Mouse (Mus musculus): ENCODE measurements around the gene Dtnb. TPM values are rescaled to one million over a fixed set of nuclear protein-coding genes. Genes with fewer than 3 reads are reported as not detected.

Gene Dtnb
- polyA plus RNA-seq, 1 experiment from 2014 or later: 36.0 TPM

DNA sequence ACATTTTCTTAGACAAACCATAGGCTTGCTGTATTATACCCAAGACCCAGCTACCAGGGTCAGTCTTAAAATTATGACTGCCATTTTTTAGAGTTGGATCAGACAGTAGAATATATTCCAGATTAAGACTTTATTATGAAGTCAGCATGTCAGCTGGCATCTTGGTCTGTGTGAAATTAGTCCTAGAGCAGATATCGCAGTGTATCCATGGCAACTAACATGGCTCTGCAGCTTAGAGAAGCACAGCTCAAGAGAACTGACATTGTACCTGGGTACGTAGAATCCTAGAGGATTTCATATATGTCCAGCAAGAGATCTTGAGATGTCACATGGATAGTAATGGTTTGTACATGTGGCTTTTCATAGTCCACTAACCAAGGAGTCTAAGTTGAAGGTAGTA lies 148.3 kb downstream of the Dtnb start:
- no peaks in the 10 kb centered on the region for H3K27me3 ChIP-seq (ENCODE audit: control insufficient read depth, insufficient read depth, low read length)
- H3K4me3 ChIP-seq (ENCODE audit: low read depth, low read length): no peak overlapping the region
- H3K9me3 ChIP-seq (ENCODE audit: control insufficient read depth, low read length): no peaks in the 10 kb centered on the region
- H3K36me3 ChIP-seq (ENCODE audit: control insufficient read depth, insufficient read depth, low read length): no peaks in the 10 kb centered on the region
- no peak overlapping the region for H3K4me2 ChIP-seq (replicated peaks; ENCODE audit: low read depth, low read length)
- no peaks in the 10 kb centered on the region for H3K4me1 ChIP-seq (replicated peaks; ENCODE audit: control insufficient read depth, insufficient read depth, low read length)
- 97% methylated on average over 2 of the region's 2 CpGs for WGBS
- ATAC-seq (ENCODE audit: low FRiP score): no peak
- no peak overlapping the region for H3K9ac ChIP-seq (ENCODE audit: low read depth, low read length)
- no peak overlapping the region for H3K27ac ChIP-seq (ENCODE audit: low read depth, low read length)
- no peak for DNase-seq (ENCODE audit: low spot score)

DNA sequence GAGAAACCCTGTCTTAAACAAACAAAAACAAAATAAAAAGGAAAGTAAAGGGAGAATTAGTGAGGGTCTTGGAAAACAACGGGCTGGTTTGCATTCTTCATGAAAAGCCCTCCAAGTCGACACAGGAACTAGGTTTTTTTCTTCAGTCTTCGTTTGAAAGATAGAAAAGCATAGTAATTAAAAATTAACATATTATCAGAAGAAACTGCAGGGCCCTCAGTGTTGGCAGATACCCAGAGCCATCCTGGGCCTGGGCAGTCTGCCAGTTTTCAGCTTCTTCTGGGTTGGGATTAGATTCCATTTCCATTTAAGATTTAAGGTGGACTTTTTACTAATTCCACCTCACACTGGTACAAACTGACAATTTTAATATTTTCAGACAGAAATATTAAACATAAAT lies 151.6 kb downstream of the Dtnb start:
- Histone ChIP-seq H3K4me3 (ENCODE audit: low read depth, low read length) (no peak overlapping the region), H3K9ac (ENCODE audit: low read depth, low read length) (no peak overlapping the region), H3K27ac (ENCODE audit: low read depth, low read length) (no peak overlapping the region), H3K36me3 (ENCODE audit: control insufficient read depth, insufficient read depth, low read length) (no peaks in the 10 kb centered on the region), H3K9me3 (ENCODE audit: control insufficient read depth, low read length) (no peaks in the 10 kb centered on the region), H3K4me2 (replicated peaks; ENCODE audit: low read depth, low read length) (no peak overlapping the region), H3K4me1 (replicated peaks; ENCODE audit: control insufficient read depth, insufficient read depth, low read length) (no peaks in the 10 kb centered on the region), H3K27me3 (ENCODE audit: control insufficient read depth, insufficient read depth, low read length) (no peaks in the 10 kb centered on the region)
- WGBS: 77% methylated on average over 3 of the region's 3 CpGs
- no peak for DNase-seq (ENCODE audit: low spot score)
- no peak for ATAC-seq (ENCODE audit: low FRiP score)

DNA sequence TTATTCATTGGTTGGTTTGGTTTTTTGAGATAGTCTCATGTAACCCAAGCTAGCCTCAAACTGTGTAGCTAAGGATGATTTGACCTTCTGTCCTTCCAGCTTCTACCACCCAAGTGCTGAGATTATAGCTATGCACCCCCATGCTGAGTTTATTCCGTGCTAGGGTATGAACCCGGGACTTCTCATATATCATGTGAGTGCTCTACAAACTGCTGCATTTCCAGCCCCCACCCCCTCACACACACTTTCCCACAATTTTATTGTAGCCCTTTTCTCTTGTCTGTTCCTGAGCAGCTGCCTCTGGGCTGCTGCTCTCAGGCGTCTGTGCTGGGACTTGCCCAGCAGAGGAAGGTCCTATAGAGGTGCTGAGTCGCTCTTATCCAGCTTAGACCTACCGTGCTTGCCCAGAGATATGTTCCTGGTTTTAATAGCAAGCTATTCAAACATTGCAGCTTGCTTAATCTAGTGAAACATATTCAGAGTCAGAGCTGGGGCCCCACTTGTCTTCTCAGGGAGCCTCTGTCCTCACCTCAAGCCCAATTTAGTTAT lies 152.7 kb downstream of the Dtnb start:
- no peaks in the 10 kb centered on the region for H3K9me3 ChIP-seq (ENCODE audit: control insufficient read depth, low read length)
- H3K27me3 ChIP-seq (ENCODE audit: control insufficient read depth, insufficient read depth, low read length): no peaks in the 10 kb centered on the region
- 62% methylated on average over 5 of the region's 5 CpGs for WGBS
- H3K9ac ChIP-seq (ENCODE audit: low read depth, low read length): no peak overlapping the region
- DNase-seq (ENCODE audit: low spot score) (no peak), ATAC-seq (ENCODE audit: low FRiP score) (no peak)
- no peaks in the 10 kb centered on the region for H3K4me1 ChIP-seq (replicated peaks; ENCODE audit: control insufficient read depth, insufficient read depth, low read length)
- H3K36me3 ChIP-seq (ENCODE audit: control insufficient read depth, insufficient read depth, low read length): no peaks in the 10 kb centered on the region
- H3K4me2 ChIP-seq (replicated peaks; ENCODE audit: low read depth, low read length): no peak overlapping the region
- no peak overlapping the region for H3K27ac ChIP-seq (ENCODE audit: low read depth, low read length)
- H3K4me3 ChIP-seq (ENCODE audit: low read depth, low read length): no peak overlapping the region

DNA sequence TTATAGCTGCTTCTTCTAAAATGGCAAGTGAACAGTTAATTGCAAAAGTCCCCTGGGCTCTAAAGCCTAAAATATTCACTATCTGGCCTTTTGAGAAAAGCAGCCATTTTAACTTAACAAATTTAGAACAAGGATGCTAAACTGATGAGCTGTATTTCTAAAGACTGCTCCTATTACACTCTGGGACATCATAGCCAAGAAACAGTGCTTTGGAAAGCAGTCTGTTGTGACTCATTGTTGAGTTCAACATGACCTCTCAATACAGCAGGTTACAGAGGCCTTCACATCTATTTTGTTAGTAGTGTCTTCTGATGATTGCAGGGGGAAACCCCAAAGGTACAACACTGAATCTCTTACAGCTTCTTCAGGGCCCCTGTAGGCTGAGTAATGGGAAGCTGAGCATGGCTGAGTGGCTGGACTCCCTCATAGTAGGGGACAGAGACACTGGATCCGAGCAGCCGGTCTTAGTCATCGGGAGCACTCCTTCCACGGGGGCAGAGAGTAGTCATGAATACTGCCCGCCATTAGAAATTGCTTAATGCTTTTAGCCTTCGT lies 157.4 kb downstream of the Dtnb start:
- Histone ChIP-seq H3K27me3 (ENCODE audit: control insufficient read depth, insufficient read depth, low read length) (no peaks in the 10 kb centered on the region), H3K36me3 (ENCODE audit: control insufficient read depth, insufficient read depth, low read length) (no peaks in the 10 kb centered on the region), H3K4me2 (replicated peaks; ENCODE audit: low read depth, low read length) (no peak overlapping the region), H3K4me3 (ENCODE audit: low read depth, low read length) (no peak overlapping the region), H3K27ac (ENCODE audit: low read depth, low read length) (no peak overlapping the region), H3K4me1 (replicated peaks; ENCODE audit: control insufficient read depth, insufficient read depth, low read length) (no peaks in the 10 kb centered on the region), H3K9me3 (ENCODE audit: control insufficient read depth, low read length) (no peaks in the 10 kb centered on the region), H3K9ac (ENCODE audit: low read depth, low read length) (no peak overlapping the region)
- DNase-seq (ENCODE audit: low spot score) (no peak), ATAC-seq (ENCODE audit: low FRiP score) (no peak)
- 85% methylated on average over 6 of the region's 6 CpGs for WGBS

DNA sequence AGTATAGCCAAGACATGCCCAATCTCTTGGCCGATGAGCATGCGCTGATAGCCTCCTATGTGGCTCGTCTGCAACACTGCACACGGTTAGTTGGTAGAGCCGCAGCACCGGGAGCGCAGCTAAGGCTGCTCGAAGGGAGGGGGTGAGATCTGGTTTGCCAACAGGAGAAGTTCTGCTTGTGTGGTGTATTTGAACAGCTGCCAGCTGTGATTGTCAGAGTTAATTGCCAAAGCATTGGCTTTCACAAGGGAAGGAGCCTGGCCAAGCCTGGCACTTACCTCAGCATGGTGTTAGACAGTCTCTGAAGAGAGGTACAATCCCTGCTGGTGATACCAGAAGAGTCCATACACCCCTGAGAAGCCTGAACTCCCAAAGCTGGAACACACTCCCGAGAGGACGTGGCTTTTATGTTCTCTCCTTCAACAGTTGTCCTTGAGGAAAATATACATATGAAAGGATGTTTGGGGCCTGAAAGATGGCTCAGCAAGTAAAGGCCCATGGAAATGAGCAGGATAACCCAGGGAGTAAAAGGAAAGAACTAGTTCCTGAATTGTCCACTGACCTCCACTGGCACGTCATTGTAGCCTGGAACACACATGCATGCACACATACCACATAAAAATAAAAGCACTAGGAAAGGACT lies 160.6 kb downstream of the Dtnb start:
- no peak for DNase-seq (ENCODE audit: low spot score)
- H3K9ac ChIP-seq (ENCODE audit: low read depth, low read length): no peak overlapping the region

DNA sequence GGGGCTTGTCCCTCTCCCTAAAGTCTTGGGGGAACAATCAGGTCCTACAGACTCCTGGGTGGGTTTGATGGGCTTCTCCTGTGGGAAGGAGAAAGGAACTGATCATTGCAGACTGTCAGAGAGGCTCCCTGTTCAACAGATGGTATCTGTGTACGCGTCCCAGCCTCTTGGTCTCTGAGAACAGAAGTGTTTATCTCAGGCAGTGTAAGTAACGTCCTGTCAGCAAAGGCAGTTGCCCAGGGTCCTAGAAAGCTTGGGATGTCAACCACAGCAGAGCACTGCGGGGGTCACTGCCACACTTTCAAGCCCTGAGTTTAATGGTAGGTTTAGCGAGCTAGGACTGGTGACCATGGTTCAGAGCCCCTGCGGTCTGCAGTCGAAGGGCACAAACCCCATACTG lies 161.1 kb downstream of the Dtnb start:
- H3K4me1 ChIP-seq (replicated peaks; ENCODE audit: control insufficient read depth, insufficient read depth, low read length): no peaks in the 10 kb centered on the region
- H3K9ac ChIP-seq (ENCODE audit: low read depth, low read length): no peak overlapping the region
- WGBS: 79% methylated on average over 7 of the region's 7 CpGs
- H3K4me2 ChIP-seq (replicated peaks; ENCODE audit: low read depth, low read length): no peak overlapping the region
- H3K27ac ChIP-seq (ENCODE audit: low read depth, low read length): no peak overlapping the region
- H3K36me3 ChIP-seq (ENCODE audit: control insufficient read depth, insufficient read depth, low read length): no peaks in the 10 kb centered on the region
- no peaks in the 10 kb centered on the region for H3K9me3 ChIP-seq (ENCODE audit: control insufficient read depth, low read length)
- no peak for DNase-seq (ENCODE audit: low spot score)
- ATAC-seq (ENCODE audit: low FRiP score): no peak
- no peaks in the 10 kb centered on the region for H3K27me3 ChIP-seq (ENCODE audit: control insufficient read depth, insufficient read depth, low read length)
- no peak overlapping the region for H3K4me3 ChIP-seq (ENCODE audit: low read depth, low read length)

More for the DNA sequence above, 160.6 kb downstream of the Dtnb start:
- H3K4me3 ChIP-seq (ENCODE audit: low read depth, low read length): no peak overlapping the region
- no peaks in the 10 kb centered on the region for H3K9me3 ChIP-seq (ENCODE audit: control insufficient read depth, low read length)
- H3K27ac ChIP-seq (ENCODE audit: low read depth, low read length): no peak overlapping the region
- H3K4me1 ChIP-seq (replicated peaks; ENCODE audit: control insufficient read depth, insufficient read depth, low read length): no peaks in the 10 kb centered on the region
- no peak for ATAC-seq (ENCODE audit: low FRiP score)
- H3K27me3 ChIP-seq (ENCODE audit: control insufficient read depth, insufficient read depth, low read length): no peaks in the 10 kb centered on the region
- no peak overlapping the region for H3K4me2 ChIP-seq (replicated peaks; ENCODE audit: low read depth, low read length)
- H3K36me3 ChIP-seq (ENCODE audit: control insufficient read depth, insufficient read depth, low read length): no peaks in the 10 kb centered on the region
- 75% methylated on average over 11 of the region's 11 CpGs for WGBS

DNA sequence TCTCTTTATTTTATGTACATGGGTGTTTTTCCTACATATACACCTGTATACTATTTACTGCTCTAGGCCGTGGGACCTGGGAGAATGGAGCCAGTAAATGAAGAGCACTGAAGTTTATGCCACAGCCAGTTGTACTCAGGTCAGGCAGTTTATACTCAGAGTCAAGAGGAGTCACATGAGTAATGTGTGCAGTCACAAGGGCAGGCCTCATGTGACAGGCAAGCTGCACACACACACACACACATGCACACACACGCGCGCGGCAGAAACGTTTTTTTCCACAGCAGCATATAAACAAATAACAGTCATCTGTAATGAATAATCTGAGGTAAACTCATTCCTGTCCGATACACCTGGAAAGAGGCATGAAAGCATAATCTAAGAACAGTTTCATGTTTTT lies 164.8 kb downstream of the Dtnb start:
- ATAC-seq (ENCODE audit: low FRiP score) (no peak), DNase-seq (ENCODE audit: low spot score) (no peak)
- Histone ChIP-seq H3K9me3 (ENCODE audit: control insufficient read depth, low read length) (no peaks in the 10 kb centered on the region), H3K4me2 (replicated peaks; ENCODE audit: low read depth, low read length) (no peak overlapping the region), H3K36me3 (ENCODE audit: control insufficient read depth, insufficient read depth, low read length) (no peaks in the 10 kb centered on the region), H3K27ac (ENCODE audit: low read depth, low read length) (no peak overlapping the region), H3K27me3 (ENCODE audit: control insufficient read depth, insufficient read depth, low read length) (no peaks in the 10 kb centered on the region), H3K9ac (ENCODE audit: low read depth, low read length) (no peak overlapping the region), H3K4me1 (replicated peaks; ENCODE audit: control insufficient read depth, insufficient read depth, low read length) (no peaks in the 10 kb centered on the region), H3K4me3 (ENCODE audit: low read depth, low read length) (no peak overlapping the region)
- WGBS: 87% methylated on average over 7 of the region's 7 CpGs

DNA sequence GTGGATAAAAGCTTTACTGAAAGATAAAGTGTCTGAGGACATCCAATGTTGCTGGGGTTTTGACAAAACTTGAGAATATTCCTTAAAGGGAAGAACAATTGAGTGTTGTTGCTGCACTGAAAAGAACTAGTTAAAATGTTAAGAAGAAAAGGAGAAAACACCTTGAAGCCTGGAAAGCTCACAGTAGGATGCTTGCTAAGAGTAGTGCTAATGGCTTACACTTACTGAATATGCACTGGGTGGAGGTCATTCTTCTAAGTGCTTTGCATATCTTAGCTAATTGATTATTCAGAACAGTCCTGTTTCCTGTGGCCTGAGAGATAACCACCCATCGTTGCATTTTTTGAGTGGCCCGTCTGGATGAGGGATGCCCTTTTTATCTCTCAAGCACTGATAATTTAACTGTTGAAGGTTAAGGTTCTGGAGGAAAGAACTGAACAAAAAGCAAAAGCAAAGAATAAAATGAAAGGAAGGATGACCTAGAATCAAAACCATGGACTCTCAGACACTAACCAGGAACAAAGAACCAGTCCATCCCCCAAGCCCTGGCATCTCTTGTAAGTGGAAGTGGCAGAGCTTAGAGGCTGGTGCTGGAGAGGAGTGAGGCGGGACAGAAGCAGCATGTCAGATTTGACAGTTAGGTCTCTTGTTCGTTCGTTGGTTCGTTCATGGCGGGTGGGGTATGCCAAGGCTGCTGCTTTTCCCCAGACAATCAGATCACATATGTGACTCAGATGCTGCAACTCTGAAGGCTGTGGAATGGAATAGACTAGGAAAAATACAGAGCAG lies 166.8 kb downstream of the Dtnb start:
- Histone ChIP-seq H3K4me2 (replicated peaks; ENCODE audit: low read depth, low read length) (no peak overlapping the region), H3K4me3 (ENCODE audit: low read depth, low read length) (no peak overlapping the region), H3K4me1 (replicated peaks; ENCODE audit: control insufficient read depth, insufficient read depth, low read length) (no peaks in the 10 kb centered on the region), H3K9me3 (ENCODE audit: control insufficient read depth, low read length) (no peaks in the 10 kb centered on the region), H3K27me3 (ENCODE audit: control insufficient read depth, insufficient read depth, low read length) (no peaks in the 10 kb centered on the region), H3K36me3 (ENCODE audit: control insufficient read depth, insufficient read depth, low read length) (no peaks in the 10 kb centered on the region), H3K27ac (ENCODE audit: low read depth, low read length) (no peak overlapping the region), H3K9ac (ENCODE audit: low read depth, low read length) (no peak overlapping the region)
- DNase-seq (ENCODE audit: low spot score): no peak
- 61% methylated on average over 7 of the region's 7 CpGs for WGBS
- ATAC-seq (ENCODE audit: low FRiP score): no peak

Data from hindbrain, embryonic 11.5 days (tissue).